Mouse (Mus musculus): Measurements from ENCODE around the gene Gm5127. TPM values are rescaled to one million over a fixed set of nuclear protein-coding genes. Genes with fewer than 3 reads are reported as not detected.

Gene Gm5127
- polyA plus RNA-seq, 1 experiment from 2014 or later, result 5.1 TPM

DNA sequence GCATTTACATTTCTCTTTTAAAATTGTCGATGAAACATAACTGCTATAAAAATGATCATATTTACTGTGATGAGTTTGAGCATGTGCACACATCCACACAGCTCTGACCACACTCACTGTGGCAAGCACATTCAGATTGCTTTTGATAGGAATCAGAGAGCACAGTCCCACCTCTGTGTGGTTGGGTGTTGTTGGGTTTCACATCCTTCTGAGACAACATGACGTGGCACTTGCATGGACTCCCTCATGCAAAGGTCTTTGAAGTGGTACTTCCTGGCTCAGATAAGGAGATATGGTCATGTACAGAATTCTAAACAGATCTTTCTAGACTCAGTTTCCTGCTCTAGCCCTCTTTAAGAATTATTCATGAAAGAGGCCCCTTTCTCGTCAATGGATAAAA, 121.6 kb downstream of the Gm5127 start:
- WGBS, result 85% methylated on average over 3 of the region's 3 CpGs
- no peaks in the 10 kb centered on the region for H3K9me3 ChIP-seq (replicated peaks; ENCODE audit: control insufficient read depth, low read length)

DNA sequence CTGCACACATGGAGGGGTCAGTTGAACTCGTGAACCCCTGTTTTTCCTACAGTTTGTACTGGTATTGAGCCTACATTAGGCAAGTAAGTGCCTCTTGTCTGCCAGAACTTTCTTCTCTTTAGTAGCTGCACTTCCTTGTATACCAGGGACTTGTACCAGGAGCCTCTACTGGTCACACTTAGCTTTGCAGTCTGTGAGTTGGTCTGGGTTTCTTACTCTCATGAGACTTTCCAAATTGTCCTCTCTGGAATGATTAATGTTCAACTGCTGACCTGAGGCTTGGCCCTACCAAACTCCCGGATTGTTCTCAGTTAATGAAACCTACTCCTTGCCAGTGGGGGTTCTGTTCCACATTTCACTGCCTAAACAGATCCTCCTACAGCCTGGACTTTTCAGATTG, 134.2 kb downstream of the Gm5127 start:
- Histone ChIP-seq H3K9ac (replicated peaks; ENCODE audit: low read length) (no peak overlapping the region), H3K27me3 (ENCODE audit: control insufficient read depth, insufficient read depth, low read length) (no peaks in the 10 kb centered on the region), H3K4me2 (ENCODE audit: low read depth, low read length) (no peak overlapping the region), H3K27ac (replicated peaks; ENCODE audit: low read depth, low read length) (no peak overlapping the region), H3K9me3 (replicated peaks; ENCODE audit: control insufficient read depth, low read length) (no peaks in the 10 kb centered on the region), H3K4me1 (ENCODE audit: control insufficient read depth, insufficient read depth, low read length) (no peaks in the 10 kb centered on the region), H3K36me3 (replicated peaks; ENCODE audit: control insufficient read depth, insufficient read depth, low read depth, low read length) (no peaks in the 10 kb centered on the region), H3K4me3 (ENCODE audit: low read depth, low read length) (no peak overlapping the region)
- no peak for ATAC-seq (replicated peaks; ENCODE audit: insufficient number of reproducible peaks, low FRiP score, low TSS enrichment, low read depth)
- WGBS, result 37% methylated on average over 2 of the region's 2 CpGs
- no peak for DNase-seq (ENCODE audit: low spot score)

More for the DNA sequence above, 121.6 kb downstream of the Gm5127 start:
- Histone ChIP-seq H3K27ac (replicated peaks; ENCODE audit: low read depth, low read length) (no peak overlapping the region), H3K36me3 (replicated peaks; ENCODE audit: control insufficient read depth, insufficient read depth, low read depth, low read length) (no peaks in the 10 kb centered on the region), H3K4me3 (ENCODE audit: low read depth, low read length) (no peak overlapping the region), H3K4me2 (ENCODE audit: low read depth, low read length) (no peak overlapping the region), H3K27me3 (ENCODE audit: control insufficient read depth, insufficient read depth, low read length) (no peaks in the 10 kb centered on the region), H3K9ac (replicated peaks; ENCODE audit: low read length) (no peak overlapping the region), H3K4me1 (ENCODE audit: control insufficient read depth, insufficient read depth, low read length) (no peaks in the 10 kb centered on the region)
- DNase-seq (ENCODE audit: low spot score) (no peak), ATAC-seq (replicated peaks; ENCODE audit: insufficient number of reproducible peaks, low FRiP score, low TSS enrichment, low read depth) (no peak)

DNA sequence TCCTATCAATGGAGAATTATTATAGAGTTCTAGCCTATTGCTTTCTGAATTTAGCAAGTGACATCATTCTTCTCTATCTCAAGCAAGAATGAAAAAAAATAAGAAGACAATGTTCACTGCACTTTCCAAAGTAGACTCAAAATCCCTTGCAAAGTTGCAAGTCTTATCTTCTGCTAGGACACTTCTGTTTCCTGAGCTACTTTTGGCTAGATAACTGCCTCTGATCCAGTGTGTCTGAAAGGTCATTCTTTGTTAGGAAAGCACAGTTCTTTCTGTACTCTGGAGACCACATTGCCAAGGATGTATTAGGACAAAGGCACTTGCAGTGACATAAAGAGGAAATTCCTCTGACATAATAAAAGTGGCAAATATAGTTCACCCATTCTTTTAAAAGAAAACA, 159.3 kb downstream of the Gm5127 start:
- no peak overlapping the region for H3K4me3 ChIP-seq (ENCODE audit: low read depth, low read length)
- no peaks in the 10 kb centered on the region for H3K36me3 ChIP-seq (replicated peaks; ENCODE audit: control insufficient read depth, insufficient read depth, low read depth, low read length)
- H3K4me1 ChIP-seq (ENCODE audit: control insufficient read depth, insufficient read depth, low read length), result no peaks in the 10 kb centered on the region
- no peak overlapping the region for H3K27ac ChIP-seq (replicated peaks; ENCODE audit: low read depth, low read length)
- no peak overlapping the region for H3K9ac ChIP-seq (replicated peaks; ENCODE audit: low read length)
- no peak overlapping the region for H3K4me2 ChIP-seq (ENCODE audit: low read depth, low read length)
- DNase-seq (ENCODE audit: low spot score) (no peak), ATAC-seq (replicated peaks; ENCODE audit: insufficient number of reproducible peaks, low FRiP score, low TSS enrichment, low read depth) (no peak)
- H3K27me3 ChIP-seq (ENCODE audit: control insufficient read depth, insufficient read depth, low read length), result no peaks in the 10 kb centered on the region
- no peaks in the 10 kb centered on the region for H3K9me3 ChIP-seq (replicated peaks; ENCODE audit: control insufficient read depth, low read length)

DNA sequence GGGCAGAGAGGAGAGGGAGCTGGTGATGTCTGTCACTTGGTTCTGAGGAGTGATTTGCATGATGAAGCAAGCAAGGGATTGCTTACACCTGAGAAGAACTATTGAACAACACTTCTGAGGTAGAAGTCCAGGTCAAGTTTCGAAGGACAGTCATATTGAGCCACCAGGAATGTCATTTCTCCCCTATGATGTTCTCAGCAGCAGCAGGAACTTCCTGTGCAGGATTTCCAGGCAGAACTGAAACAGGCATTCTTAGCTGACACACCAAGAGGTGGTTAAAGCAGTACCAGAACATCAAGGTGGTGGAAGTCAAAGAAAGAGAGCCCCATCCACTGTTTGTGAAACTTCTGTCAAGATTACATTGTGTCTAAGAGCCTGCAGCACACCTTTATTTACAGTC, 172.3 kb downstream of the Gm5127 start:
- H3K4me1 ChIP-seq (ENCODE audit: control insufficient read depth, insufficient read depth, low read length), result no peaks in the 10 kb centered on the region
- 73% methylated on average over 1 of the region's 1 CpGs for WGBS

More for the DNA sequence above, 172.3 kb downstream of the Gm5127 start:
- Histone ChIP-seq H3K36me3 (replicated peaks; ENCODE audit: control insufficient read depth, insufficient read depth, low read depth, low read length) (no peaks in the 10 kb centered on the region), H3K27me3 (ENCODE audit: control insufficient read depth, insufficient read depth, low read length) (no peaks in the 10 kb centered on the region), H3K4me2 (ENCODE audit: low read depth, low read length) (no peak overlapping the region), H3K4me3 (ENCODE audit: low read depth, low read length) (no peak overlapping the region), H3K9ac (replicated peaks; ENCODE audit: low read length) (no peak overlapping the region), H3K9me3 (replicated peaks; ENCODE audit: control insufficient read depth, low read length) (no peaks in the 10 kb centered on the region), H3K27ac (replicated peaks; ENCODE audit: low read depth, low read length) (no peak overlapping the region)
- no peak for DNase-seq (ENCODE audit: low spot score)
- ATAC-seq (replicated peaks; ENCODE audit: insufficient number of reproducible peaks, low FRiP score, low TSS enrichment, low read depth), result no peak

Small RNA genes within 50 kb of the gene (microRNA-seq; reads per million reads assigned to microRNA genes)
- not detected for gene Gm22102 (ENCODE audit: borderline number of aligned reads)

Other genes starting within 250 kb of the Gm5127 start
- 90.9 and 107 TPM in 2 replicates for gene Fndc3c1, start 97.8 kb upstream of the Gm5127 start, polyA plus RNA-seq (2014; fragmentation: Nextera tagmentation; extraction: Ambion mirVana)
- 1.1 and 1.9 TPM in 2 replicates for gene Cysltr1, start 20.5 kb downstream of the Gm5127 start, polyA plus RNA-seq (2014; fragmentation: Nextera tagmentation; extraction: Ambion mirVana)